Mouse (Mus musculus): ENCODE measurements around the gene Rnaseh2b.

Gene Rnaseh2b

GRCm38 (mm10) chr14:62363774-62364173 is 71.4 kb downstream of the Rnaseh2b start:
- DNase-seq = no peak

- DNase-seq = no peak
These were observed 78.4 kb downstream of the Rnaseh2b start for GRCm38 (mm10) chr14:62370819-62371218.

DNA sequence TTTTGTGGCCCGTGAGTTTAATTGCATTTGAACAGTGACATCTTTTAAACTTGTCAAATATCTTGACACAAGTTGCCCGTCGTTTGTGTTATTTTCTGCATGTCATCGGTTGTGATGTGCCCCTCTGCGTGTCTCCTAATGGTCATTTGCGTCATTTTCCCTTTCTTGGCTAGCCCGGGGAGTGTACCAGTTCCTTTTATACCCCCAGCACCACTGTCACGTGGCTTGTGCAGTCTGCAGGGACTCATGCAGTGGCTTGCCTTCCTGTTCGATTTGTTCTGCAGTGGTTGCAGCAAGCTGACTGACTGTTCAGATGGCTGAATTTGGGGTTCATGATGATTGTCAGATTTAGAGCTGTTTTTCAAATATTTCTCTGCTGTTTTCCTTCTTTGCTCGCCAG is 81.6 kb downstream of the Rnaseh2b start:
- DNase-seq = no peak

GRCm38 (mm10) chr14:62375694-62376093 is 83.3 kb downstream of the Rnaseh2b start:
- no peak for DNase-seq

- no peak for DNase-seq
These were observed 83.7 kb downstream of the Rnaseh2b start for GRCm38 (mm10) chr14:62376115-62376514.

DNA sequence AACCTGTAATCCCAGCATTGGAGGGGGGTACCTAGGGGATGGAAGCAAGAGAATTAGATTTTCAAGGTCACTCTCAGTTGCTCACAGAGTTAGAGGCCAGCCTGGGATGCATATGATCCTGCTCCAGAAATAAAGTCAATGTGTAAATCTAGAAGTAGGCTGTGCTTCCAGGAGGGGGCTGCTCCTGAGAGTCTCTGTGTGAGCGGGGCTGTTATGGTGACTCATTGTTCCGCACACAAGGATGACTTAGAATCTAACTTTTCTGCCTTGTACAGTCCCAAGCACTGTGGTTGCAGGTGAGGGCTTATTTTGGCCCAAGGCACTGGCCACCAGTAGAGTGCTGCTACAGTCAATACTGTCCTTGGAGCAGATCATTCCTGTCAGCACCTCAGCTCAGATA is 87.0 kb downstream of the Rnaseh2b start:
- no peak for DNase-seq

DNA sequence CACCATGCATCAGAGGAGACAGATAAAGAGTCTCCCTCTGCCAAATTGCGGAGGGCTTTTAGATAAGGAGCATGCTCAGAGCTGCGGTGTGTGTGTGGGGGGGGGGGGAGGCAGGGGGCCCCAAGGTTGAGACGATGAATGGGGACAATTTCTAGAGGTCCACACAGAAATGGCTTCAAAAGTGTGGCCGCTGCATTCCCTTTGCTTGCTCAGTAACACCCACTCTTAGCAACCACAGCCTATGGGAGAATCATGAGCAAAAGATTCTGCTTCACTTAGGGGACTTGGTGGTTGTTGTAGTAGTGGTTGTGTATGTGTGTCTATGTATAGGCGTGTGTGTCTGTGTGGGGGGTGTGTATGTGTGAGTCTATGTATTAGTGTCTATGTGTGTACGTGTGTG is 88.2 kb downstream of the Rnaseh2b start:
- DNase-seq = no peak

- no peak for DNase-seq
These were observed 90.7 kb downstream of the Rnaseh2b start for GRCm38 (mm10) chr14:62383109-62383508.

- no peak for DNase-seq
These were observed 91.5 kb downstream of the Rnaseh2b start for GRCm38 (mm10) chr14:62383786-62384299.

- DNase-seq = peak; percentile 12
These were observed 96.8 kb downstream of the Rnaseh2b start for GRCm38 (mm10) chr14:62389064-62389728.

DNA sequence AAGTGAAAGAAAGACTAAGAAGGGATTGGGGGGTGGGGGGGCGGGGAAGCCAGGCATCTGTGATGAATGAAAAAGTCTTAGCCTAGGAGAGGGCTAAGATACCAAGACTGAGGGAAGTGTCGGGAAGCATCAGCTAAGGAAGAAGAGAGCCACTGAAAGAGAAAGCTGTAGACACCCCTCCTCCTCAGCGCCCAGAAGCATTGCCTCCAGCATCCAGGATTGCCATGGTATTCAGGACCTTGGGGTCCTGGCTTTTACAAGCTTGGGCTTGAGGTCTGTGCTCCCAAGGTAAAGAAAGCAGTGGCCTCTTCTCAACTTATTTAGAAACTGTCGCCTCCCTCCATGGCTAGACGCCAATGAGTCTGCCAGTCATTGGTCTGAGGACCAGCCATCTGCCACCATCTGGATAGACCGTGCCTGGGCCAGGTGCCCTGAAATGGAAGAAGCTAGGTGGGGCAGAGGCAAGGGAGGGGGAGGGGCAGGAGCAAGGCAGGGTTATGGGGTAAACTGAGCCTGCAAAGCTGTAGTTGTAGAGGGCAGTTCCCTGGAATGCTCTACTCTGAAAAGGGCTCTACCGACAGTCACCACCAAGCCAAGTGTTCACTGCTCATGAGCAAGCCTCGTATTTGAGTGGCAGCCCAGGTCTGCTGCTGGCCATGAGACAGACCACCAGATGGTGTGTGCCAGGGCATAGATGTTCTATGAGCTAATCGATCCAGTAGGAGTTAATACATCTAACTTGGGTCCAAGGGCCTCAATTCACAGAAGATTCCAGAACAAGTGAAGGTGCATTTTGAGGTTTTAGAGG is 97.5 kb downstream of the Rnaseh2b start:
- no peak for DNase-seq

GRCm38 (mm10) chr14:62392754-62393153 is 100.4 kb downstream of the Rnaseh2b start:
- no peak for DNase-seq

DNA sequence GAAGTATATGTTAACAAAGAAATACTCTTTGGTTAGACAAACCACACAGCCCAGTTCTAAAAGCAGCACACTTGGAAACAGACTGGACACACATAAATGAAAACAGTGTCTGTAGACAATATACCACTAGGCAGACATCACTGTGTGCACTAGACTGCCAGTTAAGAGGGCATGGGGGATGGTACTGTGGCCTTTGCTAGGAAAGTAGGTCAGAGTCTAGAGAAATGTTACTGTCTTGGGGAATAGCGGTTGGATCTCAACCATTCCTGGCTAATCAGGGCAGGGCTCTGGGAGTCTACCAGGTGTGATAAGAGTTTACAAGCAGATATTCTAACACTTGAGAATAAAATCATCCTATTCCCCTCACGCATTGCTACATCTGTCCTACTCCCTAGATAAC is 103.0 kb downstream of the Rnaseh2b start:
- no peak for DNase-seq

GRCm38 (mm10) chr14:62416007-62416741 is 123.8 kb downstream of the Rnaseh2b start:
- no peak for DNase-seq

DNA sequence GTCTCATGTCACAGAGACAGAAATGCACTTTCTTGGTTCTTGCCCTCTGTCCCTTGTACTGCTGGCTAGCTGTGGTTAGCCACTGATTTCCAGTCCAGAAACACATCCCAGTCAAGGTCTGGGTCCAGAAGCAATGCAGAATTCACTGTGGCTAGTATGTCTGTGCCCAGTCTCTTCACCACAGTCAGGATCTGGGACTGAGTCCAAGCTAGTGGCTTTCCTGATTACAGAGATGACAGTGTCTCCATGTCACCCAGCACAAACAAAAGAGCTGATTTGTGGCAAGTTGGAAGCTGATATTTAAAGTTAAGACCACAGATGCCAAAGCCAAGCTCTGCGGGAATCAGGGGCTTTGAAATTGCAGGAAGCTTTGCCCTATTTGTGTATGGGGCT is 124.3 kb downstream of the Rnaseh2b start:
- no peak for DNase-seq

DNA sequence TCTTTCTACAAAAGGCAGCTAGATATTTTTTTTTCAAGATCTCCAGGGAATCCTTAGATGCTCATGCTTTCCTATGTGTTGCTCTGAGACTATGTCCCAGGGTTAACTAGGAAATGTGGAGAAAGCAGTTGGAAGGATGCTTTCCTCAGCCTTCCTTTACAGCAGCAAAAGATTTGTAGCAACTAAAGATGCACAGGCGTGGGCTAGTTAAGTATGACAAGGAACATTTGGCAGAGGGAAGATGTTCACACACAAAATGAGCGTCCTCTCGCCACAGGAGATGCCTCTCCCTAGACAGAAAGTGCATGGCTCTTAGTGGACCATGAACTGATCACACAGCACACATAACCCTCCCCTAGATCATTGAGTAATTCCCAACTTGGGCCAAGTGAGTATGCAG is 125.1 kb downstream of the Rnaseh2b start:
- DNase-seq = no peak

DNA sequence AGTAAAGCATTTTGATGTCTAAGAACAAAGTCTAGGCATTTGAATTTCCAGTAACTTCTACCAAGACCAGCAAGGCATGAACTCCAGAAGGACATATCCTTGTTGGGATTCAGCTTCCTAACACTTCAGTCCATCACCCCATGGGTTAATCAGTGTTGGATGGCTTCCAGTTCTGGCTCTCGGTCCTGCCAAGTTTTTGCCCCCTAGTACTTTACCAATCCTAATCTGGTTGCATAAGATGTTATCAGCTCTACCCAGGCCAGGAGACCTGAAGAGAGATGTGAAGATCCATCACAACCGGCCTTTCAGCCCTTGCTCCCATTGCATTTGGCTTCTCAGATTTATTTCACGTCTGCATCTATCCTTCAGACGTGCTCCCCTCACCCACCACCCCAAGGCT is 129.9 kb downstream of the Rnaseh2b start:
- no peak for DNase-seq
